Mouse (Mus musculus) intestine, embryonic 16.5 days (tissue): ENCODE measurements around the gene Dffb. TPM values are rescaled to one million over a fixed set of nuclear protein-coding genes. Genes with fewer than 3 reads are reported as not detected.
A peak's percentile ranks its signal among the peaks of the same experiment; 100 is the strongest.

Source experiments
- ATAC-seq: fragments of 200-750 bp; cut with Nextera tagmentation; 2 replicates; pipeline ENCODE4 v1.8.0; 2017; ENCODE audit warnings: moderate TSS enrichment, moderate library complexity
- H3K27ac ChIP-seq: fragments of 300-500 bp; sonication (generic); 2 replicates; pipeline ENCODE4 v1.5.1; 2014; ENCODE audit warnings: mild to moderate bottlenecking, low read length
- H3K27me3 ChIP-seq: fragments of 300-500 bp; sonication (generic); replicated peaks from 2 replicates; pipeline ENCODE4 v1.6.1; 2014; ENCODE audit warnings: low read length, control low read depth, mixed read lengths; ENCODE audit not compliant: control insufficient read depth, insufficient read depth
- H3K36me3 ChIP-seq: fragments of 300-500 bp; sonication (generic); 2 replicates; pipeline ENCODE4 v1.6.1; 2014; ENCODE audit warnings: low read length, control low read depth; ENCODE audit not compliant: control insufficient read depth, insufficient read depth
- H3K4me1 ChIP-seq: fragments of 300-500 bp; sonication (generic); 2 replicates; pipeline ENCODE4 v1.6.1; 2014; ENCODE audit warnings: low read length, control low read depth, mixed read lengths; ENCODE audit not compliant: control insufficient read depth, insufficient read depth
- H3K4me2 ChIP-seq: fragments of 300-500 bp; sonication (generic); 2 replicates; pipeline ENCODE4 v1.6.1; 2014; ENCODE audit warnings: low read depth, low read length, control low read depth
- H3K4me3 ChIP-seq: fragments of 300-500 bp; sonication (generic); 2 replicates; pipeline ENCODE4 v1.5.1; 2014; ENCODE audit warnings: mild to moderate bottlenecking, low read length
- H3K9ac ChIP-seq: fragments of 300-500 bp; sonication (generic); 2 replicates; pipeline ENCODE4 v1.6.1; 2014; ENCODE audit warnings: low read depth, low read length
- H3K9me3 ChIP-seq: fragments of 300-500 bp; sonication (generic); 2 replicates; pipeline ENCODE4 v1.6.1; 2016; ENCODE audit warnings: low read length, control low read depth; ENCODE audit not compliant: control insufficient read depth
- WGBS: fragments of 180-500 bp; shearing (Covaris S2); extraction: QIAGEN DNeasy Blood & Tissue Kit; methylation state at CpG from one replicate; pipeline ENCODE4 v1.1.7; 2014; 5-methylcytosine and 5-hydroxymethylcytosine counted together
- polyA plus RNA-seq: library from polyadenylated mRNA; unstranded; fragments of >200 nt; fragmentation: Nextera tagmentation; extraction: Ambion mirVana; gene quantifications from 2 replicates; pipeline ENCODE4 v1.2.1, GENCODE M21; 2015

The Dffb gene
- polyA plus RNA-seq, 1 experiment from 2014 or later: 18.6 TPM

GRCm38 (mm10) chr4:154011646-154012089, 36.7 kb upstream of the Dffb start, which contains the start of gene Lrrc47:
Gene Lrrc47 (plus strand): TSS chr4:154011731.
- WGBS: under 1% methylated on average over 41 of the region's 59 CpGs
- H3K27ac ChIP-seq: peak within 1 kb of the TSS; percentile 41
- peaks cover 11% of the 10 kb centered on the region for H3K36me3 ChIP-seq

GRCm38 (mm10) chr4:154010907-154011645, 36.1 kb upstream of the Dffb start:
- H3K4me1 ChIP-seq: peaks cover 15% of the 10 kb centered on the region
- H3K9me3 ChIP-seq: no peaks in the 10 kb centered on the region
- H3K4me2 ChIP-seq: peak overlapping the region; percentile 64
- peak; percentile 66 for ATAC-seq
- H3K27me3 ChIP-seq: no peaks in the 10 kb centered on the region
- H3K9ac ChIP-seq: peak overlapping the region; percentile 95
- H3K36me3 ChIP-seq: peaks cover 11% of the 10 kb centered on the region
- H3K27ac ChIP-seq: no peak overlapping the region
- peak overlapping the region; percentile 100 for H3K4me3 ChIP-seq
- 28% methylated on average over 13 of the region's 13 CpGs for WGBS

More at GRCm38 (mm10) chr4:154011646-154012089, 36.7 kb upstream of the Dffb start, which contains the start of gene Lrrc47:
- peak; percentile 96 for ATAC-seq
- Histone ChIP-seq H3K4me3 (peak within 1 kb of the TSS; percentile 100), H3K4me1 (peaks cover 15% of the 10 kb centered on the region), H3K9ac (peak within 1 kb of the TSS; percentile 95), H3K4me2 (peak within 1 kb of the TSS; percentile 92), H3K27me3 (no peaks in the 10 kb centered on the region), H3K9me3 (no peaks in the 10 kb centered on the region)

DNA sequence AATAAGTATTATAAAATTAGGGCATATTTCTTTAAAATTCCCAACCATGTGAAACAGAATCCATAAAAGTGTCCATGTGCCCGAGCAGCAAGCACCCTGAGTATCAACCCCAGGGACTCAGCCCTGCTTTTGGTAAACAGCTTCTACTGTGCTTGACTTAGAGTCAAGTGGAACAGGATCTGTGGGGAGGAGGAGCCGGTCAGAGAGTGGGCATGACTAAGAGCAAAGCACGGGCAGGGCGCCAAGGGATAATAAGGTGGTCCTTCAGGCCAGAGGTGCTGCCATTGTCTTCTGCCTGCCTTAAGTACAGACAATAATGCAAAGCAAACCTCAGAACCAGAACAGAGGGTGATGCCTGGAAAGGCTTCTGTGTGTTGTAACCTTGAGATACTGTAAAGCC, 32.8 kb upstream of the Dffb start:
- no peak for ATAC-seq
- Histone ChIP-seq H3K27me3 (no peaks in the 10 kb centered on the region), H3K9me3 (no peaks in the 10 kb centered on the region), H3K4me2 (no peak overlapping the region), H3K36me3 (peaks cover 4% of the 10 kb centered on the region), H3K4me1 (peaks cover 3% of the 10 kb centered on the region), H3K9ac (no peak overlapping the region), H3K4me3 (no peak overlapping the region), H3K27ac (no peak overlapping the region)
- whole genome bisulfite sequencing: 73% methylated on average over 4 of the region's 4 CpGs

DNA sequence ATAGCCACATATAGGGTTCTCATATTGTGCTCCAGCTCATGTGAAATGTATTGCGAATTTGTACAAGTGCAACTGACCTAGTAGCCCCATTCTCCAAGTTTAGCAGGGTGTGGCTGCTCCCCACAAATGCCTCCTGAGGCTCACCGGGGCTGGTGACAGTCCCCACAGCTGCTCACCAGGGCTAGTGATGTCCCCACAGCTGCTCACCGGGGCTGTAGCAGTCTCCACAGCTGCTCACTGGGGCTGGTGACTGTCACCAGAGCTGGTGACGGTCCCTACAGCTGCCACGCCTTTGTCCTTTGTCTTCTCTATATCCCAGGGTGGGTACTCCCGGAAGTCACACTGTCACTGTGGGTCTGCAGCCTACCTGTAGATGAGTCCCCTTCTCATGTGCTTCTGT, 31.3 kb upstream of the Dffb start:
- Histone ChIP-seq H3K9ac (no peak overlapping the region), H3K36me3 (peaks cover 11% of the 10 kb centered on the region)
- 90% methylated on average over 6 of the region's 6 CpGs for WGBS

GRCm38 (mm10) chr4:154005488-154005887, 30.6 kb upstream of the Dffb start:
- Histone ChIP-seq H3K9me3 (no peaks in the 10 kb centered on the region), H3K4me2 (no peak overlapping the region), H3K36me3 (peaks cover 11% of the 10 kb centered on the region), H3K27me3 (no peaks in the 10 kb centered on the region), H3K9ac (no peak overlapping the region), H3K4me1 (no peaks in the 10 kb centered on the region), H3K4me3 (no peak overlapping the region), H3K27ac (no peak overlapping the region)
- ATAC-seq: no peak
- WGBS: 90% methylated on average over 5 of the region's 5 CpGs

More for the DNA sequence above, 31.3 kb upstream of the Dffb start:
- H3K9me3 ChIP-seq: no peaks in the 10 kb centered on the region
- H3K4me1 ChIP-seq: no peaks in the 10 kb centered on the region
- H3K4me3 ChIP-seq: no peak overlapping the region
- H3K27ac ChIP-seq: no peak overlapping the region
- no peak for ATAC-seq
- no peak overlapping the region for H3K4me2 ChIP-seq
- H3K27me3 ChIP-seq: no peaks in the 10 kb centered on the region

- no peak overlapping the region for H3K4me2 ChIP-seq
- H3K27me3 ChIP-seq: no peaks in the 10 kb centered on the region
- no peaks in the 10 kb centered on the region for H3K9me3 ChIP-seq
- H3K36me3 ChIP-seq: peaks cover 19% of the 10 kb centered on the region; the same call in 1 of the 2 replicates
- no peaks in the 10 kb centered on the region for H3K4me1 ChIP-seq
- H3K4me3 ChIP-seq: no peak overlapping the region
- no peak overlapping the region for H3K27ac ChIP-seq
- ATAC-seq: no peak
- H3K9ac ChIP-seq: no peak overlapping the region
- WGBS: 90% methylated on average over 8 of the region's 8 CpGs
Measured at GRCm38 (mm10) chr4:153993505-153993904, 18.6 kb upstream of the Dffb start.

- H3K9me3 ChIP-seq: no peaks in the 10 kb centered on the region
- H3K4me3 ChIP-seq: no peak overlapping the region
- no peaks in the 10 kb centered on the region for H3K4me1 ChIP-seq
- no peak for ATAC-seq
- H3K36me3 ChIP-seq: peaks cover 21% of the 10 kb centered on the region; the same call in 1 of the 2 replicates
- no peak overlapping the region for H3K9ac ChIP-seq
- H3K27ac ChIP-seq: no peak overlapping the region
- 90% methylated on average over 10 of the region's 10 CpGs for WGBS
- H3K4me2 ChIP-seq: no peak overlapping the region
- no peaks in the 10 kb centered on the region for H3K27me3 ChIP-seq
Measured at GRCm38 (mm10) chr4:153992715-153993114, 17.8 kb upstream of the Dffb start.

DNA sequence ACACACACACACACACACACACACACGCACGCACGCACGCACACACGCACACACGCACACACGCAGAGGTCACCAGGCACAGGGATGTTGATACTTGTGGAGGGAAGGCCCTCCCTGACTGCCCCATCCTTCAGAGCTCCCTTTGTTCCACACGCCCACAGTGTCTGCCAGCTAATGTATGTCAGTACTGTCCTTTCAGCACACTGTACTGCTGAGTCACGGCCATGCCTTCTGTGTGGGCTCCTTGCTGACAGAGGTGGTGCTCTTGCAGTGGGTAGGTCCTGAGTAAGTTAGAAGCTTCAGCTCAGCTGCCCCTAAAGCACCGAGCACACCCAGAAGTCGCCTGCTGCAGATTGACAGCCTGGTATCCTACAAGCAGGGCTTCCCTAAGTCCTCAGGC, 5.5 kb upstream of the Dffb start:
- H3K9ac ChIP-seq: no peak overlapping the region
- H3K4me3 ChIP-seq: no peak overlapping the region
- no peak overlapping the region for H3K4me2 ChIP-seq
- H3K4me1 ChIP-seq: peaks cover 11% of the 10 kb centered on the region
- no peak for ATAC-seq
- H3K27ac ChIP-seq: no peak overlapping the region
- H3K36me3 ChIP-seq: peaks cover 12% of the 10 kb centered on the region
- no peaks in the 10 kb centered on the region for H3K9me3 ChIP-seq
- WGBS: 89% methylated on average over 11 of the region's 11 CpGs
- H3K27me3 ChIP-seq: no peaks in the 10 kb centered on the region

DNA sequence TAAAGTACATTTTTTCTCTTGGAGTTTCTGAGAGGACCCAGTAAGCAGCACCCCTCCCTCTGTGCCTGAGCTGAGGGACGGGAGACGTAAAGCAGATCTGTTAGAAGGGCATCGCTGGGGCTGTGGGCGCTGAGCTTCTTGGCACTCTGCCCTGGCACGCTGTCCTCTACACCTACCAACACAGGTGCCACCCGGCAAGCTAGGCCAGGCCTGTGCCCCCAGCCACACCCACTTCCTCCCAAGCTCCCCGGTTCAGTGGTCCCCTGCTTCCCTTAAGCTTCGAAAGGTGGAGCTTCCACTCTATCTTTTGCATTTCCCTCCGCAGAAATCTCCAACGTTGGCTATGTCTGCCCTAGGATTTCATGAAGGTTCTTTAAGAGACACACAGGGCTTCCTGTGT, 4.3 kb upstream of the Dffb start:
- Histone ChIP-seq H3K27ac (no peak overlapping the region), H3K36me3 (peaks cover 6% of the 10 kb centered on the region; the same call in 1 of the 2 replicates)

More for the DNA sequence above, 4.3 kb upstream of the Dffb start:
- 93% methylated on average over 10 of the region's 10 CpGs for WGBS
- Histone ChIP-seq H3K9ac (no peak overlapping the region), H3K4me1 (peaks cover 11% of the 10 kb centered on the region), H3K4me3 (no peak overlapping the region), H3K9me3 (no peaks in the 10 kb centered on the region), H3K27me3 (no peaks in the 10 kb centered on the region), H3K4me2 (no peak overlapping the region)
- ATAC-seq: no peak
